Mouse (Mus musculus) left cerebral cortex, adult 2 months (tissue): Measurements from ENCODE around the gene Tamm41. TPM values are rescaled to one million over a fixed set of nuclear protein-coding genes. Genes with fewer than 3 reads are reported as not detected.

Experiments used
- DNase-seq, 2 experiments: peaks; one replicate each; pipeline ENCODE4 v3.0.0; 2021 to 2022; ENCODE audit warnings: low spot score in 2 of 2, mixed read lengths in 1 of 2; ENCODE audit errors: extremely low spot score in 1 of 2
- H3K27ac ChIP-seq: fragments of 200-600 bp; 2 replicates; pipeline ENCODE4 v1.8.1; 2022
- H3K4me3 ChIP-seq: fragments of 200-600 bp; 2 replicates; pipeline ENCODE4 v1.8.1; 2022
- CTCF ChIP-seq: fragments of 200-600 bp; IDR thresholded peaks from 2 replicates; pipeline ENCODE4 v1.8.1; 2022; ENCODE audit warnings: antibody characterized with exemption, mild to moderate bottlenecking, moderate library complexity
- intact Hi-C: fragments of 180-260 bp; cut with DNase I; formaldehyde crosslinking; loops from one replicate; pipeline ENCODE4 v1.15.1; 2025
- total RNA-seq, 2 experiments: library from RNA; stranded (reverse); gene quantifications; 2 replicates each; pipeline ENCODE4 v1.2.3; 2021

Tamm41 gene
- total RNA-seq, 2 experiments from 2014 or later = 19.7 to 20.0 TPM

DNA sequence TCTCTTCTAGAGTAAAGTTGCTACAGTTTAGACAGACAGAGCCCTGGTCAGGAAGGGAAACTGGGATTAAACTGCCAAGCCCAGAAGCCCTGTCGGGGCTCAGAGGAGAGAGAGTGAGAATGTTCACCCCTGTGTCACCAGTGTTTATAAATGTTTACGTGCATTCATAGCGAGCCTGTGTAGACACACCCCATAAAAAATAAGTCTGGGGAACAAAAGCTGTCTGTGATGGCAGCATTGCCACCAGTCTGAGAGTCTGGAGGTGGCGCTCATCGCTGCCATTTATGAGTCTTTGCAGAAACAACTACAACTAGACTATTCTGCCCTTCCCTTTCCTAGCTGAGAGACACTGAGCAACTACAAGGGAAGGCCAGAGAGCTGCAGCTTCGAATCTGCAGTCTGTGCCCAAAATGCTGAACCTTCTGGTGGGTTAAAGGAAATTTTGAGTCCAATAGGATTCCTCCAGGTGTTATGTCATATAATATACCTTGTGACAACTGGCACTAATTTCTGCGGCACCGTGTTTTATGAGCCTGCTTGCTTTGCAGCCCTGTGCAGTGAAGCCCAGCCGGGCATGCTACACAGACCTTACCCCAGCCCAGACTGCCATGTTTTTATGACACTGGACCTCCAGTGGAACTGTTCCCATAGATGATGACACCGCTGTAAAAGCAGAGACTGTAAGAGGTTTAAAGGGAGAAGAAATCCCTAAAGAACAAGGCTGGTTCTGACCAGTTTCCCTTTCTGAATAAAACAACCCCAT, 79.2 kb downstream of the Tamm41 start:
- Histone ChIP-seq H3K4me3 (no peak overlapping the region), H3K27ac (peak overlapping the region; percentile 40)
- intact Hi-C loops = no loop called here
- TF ChIP-seq CTCF = no peak; the same call in none of the 2 replicates
- no peak for DNase-seq

DNA sequence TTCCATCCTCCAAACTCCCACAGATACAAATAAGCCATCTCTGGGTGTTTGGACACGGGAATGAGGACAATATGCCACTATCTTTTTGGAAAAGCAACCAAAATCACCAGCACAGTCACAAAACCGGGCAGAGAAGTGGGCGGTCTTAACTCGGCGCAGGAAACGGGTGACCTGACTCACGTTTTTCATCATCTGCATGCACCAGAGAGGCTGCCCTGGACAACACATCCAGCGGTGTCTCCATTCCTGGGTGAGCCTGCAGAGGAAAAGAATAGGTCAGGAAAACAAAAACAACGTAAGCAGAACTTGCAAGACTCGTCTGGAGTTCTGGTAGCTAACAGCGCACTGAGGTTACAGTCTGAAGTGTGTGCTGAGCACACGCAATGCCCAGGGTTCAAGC, 79.9 kb downstream of the Tamm41 start:
- intact Hi-C loops = no loop called here
- peak overlapping the region; percentile 19 for H3K27ac ChIP-seq
- no peak for TF ChIP-seq CTCF
- H3K4me3 ChIP-seq = no peak overlapping the region
- DNase-seq = no peak

DNA sequence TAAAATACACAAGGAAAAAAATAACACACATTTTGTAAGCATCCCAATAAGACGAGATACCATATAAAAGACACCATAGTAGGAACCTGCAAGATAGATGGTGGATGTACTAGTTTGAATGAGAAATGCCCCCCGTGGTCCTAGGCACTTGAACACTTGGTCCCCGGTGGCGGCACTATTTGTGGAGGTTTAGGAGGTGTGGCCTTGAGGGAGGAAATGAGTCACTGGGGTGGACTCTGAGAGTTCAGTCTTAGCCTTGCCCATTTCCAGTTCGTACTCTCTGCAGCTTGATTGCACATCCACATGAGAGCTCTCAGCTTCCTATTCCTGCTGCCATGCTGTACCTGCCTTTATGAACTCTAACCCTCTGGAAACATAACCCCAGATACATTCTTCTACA, 83.2 kb downstream of the Tamm41 start:
- intact Hi-C loops = no loop called here
- DNase-seq = no peak
- H3K27ac ChIP-seq = no peak overlapping the region
- no peak for TF ChIP-seq CTCF
- H3K4me3 ChIP-seq = no peak overlapping the region

Other genes starting within 250 kb of the Tamm41 start
- gene Vgll4, start 67.9 kb downstream of the Tamm41 start, total RNA-seq = 10 to 100 TPM; 61.4 to 63.8 TPM
- 100 to 1,000 TPM; 445 to 453 TPM for gene Syn2, start 97.0 kb upstream of the Tamm41 start, total RNA-seq
- not detected for gene Gm17482, start 189.5 kb upstream of the Tamm41 start, total RNA-seq
- gene Timp4, start 214.3 kb upstream of the Tamm41 start, total RNA-seq = 10 to 100 TPM; 13.7 to 18.9 TPM